15 mouse cellular contexts compared by ENCODE assay signal in the genomic region with DNA sequence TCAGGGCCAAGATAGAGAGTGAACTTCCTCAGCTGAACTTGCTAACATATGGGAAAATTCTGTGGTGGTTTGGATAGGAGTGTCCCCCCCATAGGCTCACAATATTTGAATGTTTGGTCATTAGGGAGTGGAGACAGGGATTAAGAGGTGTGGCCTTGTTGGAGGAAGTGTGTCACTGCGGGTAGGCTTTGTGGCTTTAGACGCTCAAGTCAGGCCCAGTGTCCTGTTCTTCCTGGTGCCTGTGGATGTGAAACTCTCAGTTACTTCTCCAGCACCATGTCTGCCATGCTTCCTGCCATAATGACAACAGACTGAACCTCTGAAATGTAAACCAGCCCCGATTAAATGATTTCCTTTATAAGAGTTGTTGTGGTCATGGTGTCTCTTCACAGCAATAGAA. TPM values are rescaled to one million over a fixed set of nuclear protein-coding genes. Genes with fewer than 3 reads are reported as not detected.
"Had no signal": no experiment of that assay in that cellular context is flagged by ENCODE, and none has a peak within 500 bp of the region (broad histone marks: within the 10 kb centered on the region; RNA-seq: fewer than 3 reads in every experiment).

No protein-coding gene starts in this region.

- H3K9me3 ChIP-seq: midbrain, embryonic 10.5 days; midbrain, embryonic 13.5 days; midbrain, embryonic 15.5 days; neural tube, embryonic 12.5 days; stomach, embryonic 15.5 days had no signal

- H3K27ac ChIP-seq: midbrain, embryonic 10.5 days; midbrain, embryonic 13.5 days; midbrain, embryonic 15.5 days; neural tube, embryonic 12.5 days; stomach, embryonic 15.5 days; stomach, postnatal 0 days had no signal

- H3K27me3 ChIP-seq: midbrain, embryonic 13.5 days; midbrain, embryonic 15.5 days; neural tube, embryonic 12.5 days; stomach, embryonic 15.5 days had no signal

- DNase-seq: lung, adult 18-20 months; lung, embryonic 14.5 days; lung, postnatal 10 days; lung, postnatal 4 days; right cerebral cortex, postnatal 14 days; thymus, adult 2 months; thymus, postnatal 25 days; thymus, postnatal 4 days had no signal

- H3K9ac ChIP-seq: lung, embryonic 14.5 days; midbrain, embryonic 13.5 days; midbrain, embryonic 15.5 days; neural tube, embryonic 12.5 days; stomach, embryonic 15.5 days had no signal

- H3K4me2 ChIP-seq: lung, embryonic 14.5 days; midbrain, embryonic 13.5 days; midbrain, embryonic 15.5 days; neural tube, embryonic 12.5 days; stomach, embryonic 15.5 days had no signal

- H3K4me1 ChIP-seq: midbrain, embryonic 10.5 days; midbrain, embryonic 13.5 days; midbrain, embryonic 15.5 days; neural tube, embryonic 12.5 days; stomach, embryonic 15.5 days had no signal

- H3K36me3 ChIP-seq: midbrain, embryonic 10.5 days; midbrain, embryonic 13.5 days; midbrain, embryonic 15.5 days; neural tube, embryonic 12.5 days; stomach, embryonic 15.5 days had no signal

- ATAC-seq: midbrain, embryonic 13.5 days; midbrain, embryonic 15.5 days had no signal

- H3K4me3 ChIP-seq: midbrain, embryonic 10.5 days; midbrain, embryonic 13.5 days; midbrain, embryonic 15.5 days; neural tube, embryonic 12.5 days; stomach, embryonic 15.5 days had no signal

RNA-seq across cellular contexts. Expression of a gene that starts 47.5 kb away (rescaled TPM):
- total RNA-seq: monocyte, adult 5-6 weeks had no signal
